Mouse (Mus musculus) gastrocnemius, adult 18-20 months (tissue): Measurements from ENCODE around the gene Crybg2. TPM values are rescaled to one million over a fixed set of nuclear protein-coding genes. Genes with fewer than 3 reads are reported as not detected.
A peak's percentile ranks its signal among the peaks of the same experiment; 100 is the strongest.

ENCODE experiments used
- DNase-seq: peaks from one replicate; pipeline ENCODE4 v3.0.0; 2021; ENCODE audit warnings: low spot score
- total RNA-seq, 2 experiments: library from RNA; stranded (reverse); gene quantifications; 2 replicates each; pipeline ENCODE4 v1.2.3; 2021

Gene Crybg2
- total RNA-seq, 2 experiments from 2014 or later = 0.07 TPM; not detected in 1

DNA sequence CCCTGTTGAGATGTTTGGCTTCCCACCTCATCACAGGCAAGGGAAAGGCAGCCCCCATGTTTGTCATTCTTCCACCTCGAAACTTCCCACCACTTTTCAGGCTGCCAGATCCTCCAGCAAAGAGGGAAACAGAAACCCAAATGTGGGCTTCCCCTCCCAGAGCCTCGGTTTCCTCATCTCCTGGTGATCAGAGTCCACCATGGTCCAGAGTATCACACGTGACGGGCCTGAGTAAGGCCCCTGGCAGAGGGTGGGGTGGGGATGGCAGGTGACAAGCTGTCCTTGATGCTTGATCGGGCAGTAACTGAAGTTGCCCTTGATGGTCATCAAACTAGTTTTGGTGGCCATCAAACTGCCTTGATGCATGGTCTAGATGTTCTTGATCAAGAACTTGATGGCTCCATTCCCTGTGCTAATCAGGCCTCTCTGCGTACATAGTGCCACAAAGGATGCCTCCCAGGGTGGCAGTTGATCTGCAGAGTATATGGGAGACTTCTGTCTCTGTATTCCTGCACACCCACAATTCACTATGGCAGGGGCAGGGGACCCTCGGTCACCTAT lies 33.5 kb downstream of the Crybg2 start:
- DNase-seq = no peak

DNA sequence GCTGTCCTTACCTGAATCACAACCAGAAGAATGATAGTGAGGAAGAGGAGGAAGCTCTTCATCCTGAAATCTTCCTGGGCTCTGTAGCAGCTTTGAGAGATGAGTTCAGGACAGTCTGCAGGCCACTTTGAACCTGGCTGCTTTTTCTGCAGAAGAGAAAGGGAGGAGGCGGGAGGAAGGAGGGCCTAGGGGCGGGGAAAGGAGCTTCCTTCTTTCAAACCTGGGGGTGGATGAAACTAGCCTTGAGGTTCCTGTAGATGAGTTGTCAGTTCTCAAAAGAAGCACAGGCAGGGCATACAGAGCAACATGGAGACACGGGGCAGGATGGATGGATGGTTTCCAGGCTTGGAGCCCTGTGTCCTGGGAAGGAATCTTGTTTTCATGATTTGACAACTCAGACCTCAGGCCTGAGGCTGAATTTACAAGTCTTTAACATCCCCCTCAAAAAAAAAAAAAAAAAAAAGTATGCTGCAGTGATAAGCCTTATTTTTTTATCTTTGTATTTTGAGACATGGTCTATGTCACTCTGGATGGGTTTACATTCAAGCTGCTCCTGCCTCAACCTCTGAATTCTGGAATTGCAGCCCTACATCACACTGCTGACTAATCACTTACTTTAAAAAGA lies 34.4 kb downstream of the Crybg2 start, which contains the start of gene Cd52:
Gene Cd52, minus strand, starts transcription at position 160 of the 625 bp plus-strand sequence.
- no peak for DNase-seq

DNA sequence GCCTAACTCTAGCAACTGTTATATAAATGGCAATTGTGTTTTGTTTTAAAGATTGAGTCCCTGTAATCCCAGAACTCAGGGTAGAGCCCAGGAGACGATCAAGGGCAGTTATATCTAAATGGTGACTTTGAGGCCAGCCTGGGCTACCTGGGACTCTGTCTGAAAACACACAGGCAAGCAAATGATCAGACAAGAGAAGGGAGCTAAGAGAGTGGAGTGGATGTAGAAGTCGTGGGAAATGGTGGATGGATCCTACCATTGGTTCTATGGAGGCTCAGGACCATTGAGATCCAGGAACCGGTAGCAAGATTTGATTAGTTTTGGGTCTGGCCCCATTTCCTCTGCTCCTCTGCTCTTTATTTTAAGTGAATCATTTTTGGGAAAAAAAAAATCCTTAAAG lies 35.5 kb downstream of the Crybg2 start:
- DNase-seq = no peak

DNA sequence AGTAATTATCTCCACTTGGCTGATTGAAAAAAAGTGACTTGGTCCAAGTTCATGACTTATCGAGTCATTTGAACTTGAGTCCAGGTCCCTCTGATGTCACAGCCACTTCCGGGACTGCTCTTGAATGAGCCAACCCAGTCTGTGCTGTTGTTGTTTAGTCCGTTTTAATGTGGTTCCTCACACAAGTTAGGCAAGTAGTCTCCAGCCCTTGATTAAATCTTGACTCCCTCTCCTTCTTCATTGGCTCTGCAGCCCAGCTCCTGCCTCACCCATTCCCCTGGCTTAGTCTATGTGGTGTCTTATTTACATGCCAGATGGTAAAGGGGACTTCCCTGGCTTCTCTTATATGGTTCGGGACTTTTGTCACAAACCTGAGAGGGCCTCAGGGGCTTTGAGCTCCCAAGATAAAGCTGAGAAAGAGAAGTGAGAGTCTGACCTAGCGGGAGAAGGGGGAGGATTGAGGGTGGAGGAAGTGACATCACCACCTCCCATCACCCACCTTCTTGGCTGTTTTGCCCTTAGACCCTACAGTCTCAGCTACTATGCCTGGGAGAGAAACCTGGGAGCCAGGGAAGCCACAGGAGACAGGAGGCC lies 36.5 kb downstream of the Crybg2 start:
- DNase-seq = no peak

DNA sequence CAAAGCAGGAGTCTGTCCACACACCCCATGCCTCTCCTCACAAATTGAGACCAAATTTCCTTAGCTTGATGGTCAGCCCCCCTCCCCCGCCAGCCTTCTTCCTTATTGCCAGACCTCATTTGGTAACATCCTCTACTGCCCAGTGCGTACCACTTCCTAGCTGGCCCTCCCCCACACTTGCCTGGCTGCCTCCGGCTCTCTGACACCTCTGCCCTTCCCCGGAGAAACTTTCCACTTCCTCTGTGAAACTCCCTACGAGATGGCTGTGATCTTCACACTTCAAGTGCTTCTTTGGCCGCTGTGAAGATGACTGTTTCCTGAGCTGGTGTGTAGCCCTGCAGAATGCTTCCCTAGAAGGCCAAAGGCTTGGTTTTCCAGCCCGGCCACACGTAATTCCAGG lies 38.0 kb downstream of the Crybg2 start:
- DNase-seq = no peak

DNA sequence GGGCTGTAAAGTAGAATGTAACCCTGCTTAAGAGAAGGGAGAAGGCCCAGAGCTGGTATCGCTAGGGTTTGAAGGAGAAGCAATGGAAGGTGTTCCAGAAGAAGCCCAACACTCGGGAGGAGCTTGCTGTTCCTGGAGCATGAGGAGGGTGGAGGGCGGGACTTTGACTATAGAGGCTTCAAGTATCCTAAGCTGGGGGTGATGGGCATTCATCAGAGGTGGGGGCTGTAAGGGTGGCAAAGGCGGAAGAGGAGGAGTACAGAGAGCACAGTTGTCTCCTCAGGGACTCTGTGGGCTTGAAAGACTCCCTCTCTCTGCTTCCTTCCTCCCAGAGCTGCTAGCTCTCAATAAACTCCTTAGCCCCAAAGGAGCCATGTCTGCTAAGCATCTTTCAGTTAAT lies 39.6 kb downstream of the Crybg2 start:
- no peak for DNase-seq

DNA sequence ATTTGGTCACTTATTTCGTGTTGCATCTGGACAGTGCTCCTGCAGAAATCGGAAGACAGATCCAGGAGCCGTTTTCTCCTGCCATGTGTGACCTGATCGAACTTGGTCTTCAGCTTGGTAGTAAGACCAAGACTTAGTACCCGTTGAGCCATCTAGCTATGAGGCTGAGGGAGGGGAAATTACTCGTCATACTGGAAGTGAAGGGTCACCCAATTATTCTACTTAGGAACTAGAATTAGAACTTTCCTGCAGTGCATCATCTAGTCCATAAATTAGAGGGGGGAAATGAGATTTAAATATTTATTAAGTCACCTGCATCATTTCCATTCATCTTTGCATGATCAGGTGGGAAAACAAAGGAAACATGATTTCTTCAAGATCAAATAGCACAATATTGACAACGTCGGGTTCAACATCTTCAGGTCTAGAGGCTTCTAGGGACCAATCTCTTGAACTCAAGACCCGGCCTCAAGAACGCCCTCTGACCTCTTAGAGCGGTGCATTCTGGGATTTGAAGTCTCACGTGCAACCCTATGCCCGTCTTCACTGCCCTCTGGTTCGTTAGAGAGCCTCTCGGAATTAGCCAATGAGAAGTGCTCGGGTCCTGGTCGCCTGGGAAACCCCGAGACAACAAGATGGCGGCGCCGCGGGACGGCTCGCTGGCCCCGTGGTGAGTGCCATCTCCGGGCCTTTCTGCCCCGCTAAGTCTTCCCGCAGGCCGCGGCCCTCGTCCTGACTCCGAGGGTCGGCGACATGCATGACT lies 41.5 kb downstream of the Crybg2 start, which contains the start of gene Ubxn11:
Gene Ubxn11, plus strand, starts transcription at position 592 of the 763 bp plus-strand sequence.
- DNase-seq = peak; percentile 91

DNA sequence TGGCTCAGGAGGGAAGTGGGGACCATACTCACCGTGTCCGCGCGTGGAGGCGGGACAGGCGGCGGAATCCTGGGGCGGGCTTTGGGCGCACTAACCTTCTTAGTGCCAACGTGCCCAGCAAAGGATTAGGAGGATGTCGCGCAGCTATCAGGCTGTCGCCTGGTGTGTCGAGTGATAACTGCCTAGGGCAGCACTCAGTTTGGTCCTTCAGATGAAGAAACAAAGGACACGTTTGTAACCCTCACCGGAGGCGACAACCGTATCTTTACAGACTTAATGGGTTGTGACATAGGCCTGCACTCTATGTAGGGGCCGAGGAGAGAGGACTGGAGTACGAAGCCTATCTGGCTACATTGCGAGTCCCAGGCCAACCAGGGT lies 42.1 kb downstream of the Crybg2 start:
- no peak for DNase-seq

DNA sequence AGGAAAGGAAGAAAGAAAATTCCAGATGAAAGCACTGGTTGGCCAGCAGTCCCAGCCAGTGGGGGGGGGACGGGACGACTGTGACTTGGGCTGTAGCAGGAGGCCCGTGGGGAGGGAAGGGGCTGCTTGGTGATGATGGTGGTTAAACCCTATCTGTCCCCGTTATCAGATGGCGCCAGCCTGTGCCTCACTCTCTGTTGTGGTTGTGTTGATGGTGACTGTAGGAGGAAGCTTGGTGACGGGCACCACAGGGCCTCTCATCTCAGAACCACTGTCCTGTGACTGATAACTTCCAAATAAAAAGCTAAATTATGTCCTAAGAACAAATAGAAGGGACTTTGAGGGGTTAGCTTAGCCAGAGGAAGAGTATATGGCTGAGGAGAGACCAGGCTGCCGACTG lies 45.5 kb downstream of the Crybg2 start:
- no peak for DNase-seq

DNA sequence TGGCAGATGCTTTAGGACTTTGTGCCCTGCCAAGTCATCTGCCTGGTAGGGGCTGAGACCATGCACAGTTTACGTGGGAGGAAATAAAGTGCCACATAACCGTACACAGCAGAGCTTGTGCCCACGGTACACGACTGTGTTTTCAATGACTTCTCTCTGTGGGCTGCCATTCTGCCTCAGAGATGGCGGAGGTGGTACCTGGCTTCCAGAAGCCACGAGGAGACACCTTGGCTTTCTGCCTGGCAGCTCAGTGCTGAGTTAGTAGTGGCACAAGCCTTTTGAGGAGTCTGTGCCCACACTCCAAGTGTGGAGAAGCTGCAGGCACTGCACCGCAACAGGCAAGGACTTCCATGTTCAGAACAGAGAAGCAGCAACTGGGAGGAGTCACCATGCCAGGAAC lies 47.1 kb downstream of the Crybg2 start:
- DNase-seq = no peak

DNA sequence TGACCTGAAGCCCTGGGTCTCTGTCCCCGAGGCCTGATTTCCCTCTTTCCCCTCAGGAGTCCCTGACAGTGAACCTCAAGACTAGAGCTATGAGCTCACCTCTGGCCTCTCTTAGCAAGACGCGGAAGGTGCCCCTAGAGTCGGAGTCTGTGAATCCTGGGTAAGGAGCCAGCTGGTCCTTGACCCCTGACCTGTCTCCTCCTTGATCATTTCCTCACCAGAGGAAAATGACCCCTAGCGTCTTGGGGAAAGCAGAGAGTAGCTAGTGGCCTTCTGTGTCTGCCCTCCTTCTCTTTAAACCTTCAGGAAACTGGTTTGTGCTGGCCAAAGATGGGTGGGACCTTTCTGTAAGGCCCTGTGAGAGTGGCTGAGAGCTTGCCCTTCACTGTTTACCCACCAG lies 47.6 kb downstream of the Crybg2 start:
- no peak for DNase-seq

DNA sequence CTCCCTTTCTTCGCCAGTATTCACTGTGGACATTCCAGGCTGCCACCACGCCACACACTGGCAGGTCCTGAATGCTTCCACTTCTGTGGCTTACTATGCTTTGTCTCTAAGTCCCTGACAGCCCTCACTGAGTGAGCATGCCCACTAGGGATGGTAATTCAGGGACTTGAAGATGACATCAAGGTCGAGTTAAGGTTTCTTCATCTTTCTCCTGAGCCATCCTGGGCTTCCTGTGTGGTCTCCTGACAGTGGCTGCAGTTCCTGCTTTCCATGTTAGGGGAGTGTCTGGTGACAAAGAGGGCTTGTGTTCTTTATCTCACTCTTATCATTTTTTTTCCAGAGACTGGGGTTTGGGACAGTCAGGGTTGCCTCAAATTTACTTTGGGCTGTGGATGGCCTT lies 50.0 kb downstream of the Crybg2 start:
- DNase-seq = no peak

DNA sequence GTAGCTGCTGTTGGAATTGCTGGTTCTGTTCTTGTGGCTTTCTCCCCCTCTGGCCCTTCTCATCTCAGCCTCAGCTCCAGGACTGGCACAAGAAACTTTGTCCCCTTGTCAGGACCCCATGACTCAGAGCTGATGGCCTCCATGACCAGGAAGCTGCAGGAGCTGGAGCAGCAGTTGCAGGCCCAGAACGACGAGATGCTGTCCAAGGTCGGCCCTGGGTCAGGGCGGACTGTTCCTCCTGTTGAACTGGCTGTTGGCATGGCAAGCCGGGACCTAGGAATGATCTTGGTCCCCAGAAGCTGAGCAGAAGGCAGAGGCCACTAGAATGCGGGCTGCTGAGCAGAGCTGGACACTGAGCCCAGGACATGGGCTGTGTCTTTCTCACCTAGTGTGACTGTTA lies 51.8 kb downstream of the Crybg2 start:
- no peak for DNase-seq

DNA sequence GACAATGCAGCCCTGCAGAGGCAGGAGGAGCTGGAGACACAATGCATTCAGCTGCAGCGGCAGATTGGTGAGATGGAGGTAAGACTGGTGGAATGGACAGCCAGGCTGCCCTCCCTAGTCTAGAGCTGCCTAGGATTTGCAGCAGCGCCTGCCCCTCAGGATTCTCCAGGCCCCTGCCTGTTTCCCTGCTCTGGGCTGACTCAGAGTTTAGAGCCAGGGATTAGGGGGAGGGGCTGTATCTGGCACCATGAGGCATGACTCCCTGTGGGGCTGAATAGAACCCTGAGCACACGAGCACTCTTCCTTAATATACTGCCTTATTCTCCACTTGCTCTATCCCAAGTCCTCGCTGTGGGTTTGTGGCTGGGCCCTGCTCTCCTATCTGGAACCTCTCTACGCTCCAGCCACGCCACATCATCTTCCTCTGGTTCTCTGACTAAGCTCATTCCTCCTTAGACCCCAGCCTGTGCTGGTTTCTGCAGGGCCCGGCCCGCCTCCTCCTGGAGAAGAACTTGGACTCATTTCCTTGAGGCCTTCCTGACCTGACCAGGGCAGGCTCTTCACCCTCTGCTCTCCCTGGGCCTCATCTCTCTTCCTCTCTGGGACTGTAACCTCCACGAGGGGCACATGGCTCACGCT lies 52.9 kb downstream of the Crybg2 start:
- DNase-seq = no peak

DNA sequence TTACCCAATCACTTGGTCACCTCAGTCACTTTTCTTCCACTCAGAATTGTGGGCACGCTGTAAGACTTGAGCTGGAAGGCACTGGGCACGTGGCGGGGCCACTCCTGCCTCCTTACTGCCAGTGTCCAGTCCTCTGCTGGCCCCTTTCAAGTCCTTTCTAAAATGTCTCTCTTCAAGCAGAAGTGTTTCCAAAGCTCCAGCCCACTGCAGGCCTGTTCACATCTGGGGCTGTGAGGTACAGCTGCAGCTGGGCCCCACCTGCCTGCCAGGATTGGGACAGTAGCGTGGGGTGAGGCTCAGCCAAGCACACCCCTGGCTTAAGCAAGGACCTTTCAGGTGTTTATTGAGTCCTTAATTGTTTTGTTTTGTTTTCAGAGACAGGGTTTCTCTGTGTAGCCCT lies 53.4 kb downstream of the Crybg2 start:
- no peak for DNase-seq

DNA sequence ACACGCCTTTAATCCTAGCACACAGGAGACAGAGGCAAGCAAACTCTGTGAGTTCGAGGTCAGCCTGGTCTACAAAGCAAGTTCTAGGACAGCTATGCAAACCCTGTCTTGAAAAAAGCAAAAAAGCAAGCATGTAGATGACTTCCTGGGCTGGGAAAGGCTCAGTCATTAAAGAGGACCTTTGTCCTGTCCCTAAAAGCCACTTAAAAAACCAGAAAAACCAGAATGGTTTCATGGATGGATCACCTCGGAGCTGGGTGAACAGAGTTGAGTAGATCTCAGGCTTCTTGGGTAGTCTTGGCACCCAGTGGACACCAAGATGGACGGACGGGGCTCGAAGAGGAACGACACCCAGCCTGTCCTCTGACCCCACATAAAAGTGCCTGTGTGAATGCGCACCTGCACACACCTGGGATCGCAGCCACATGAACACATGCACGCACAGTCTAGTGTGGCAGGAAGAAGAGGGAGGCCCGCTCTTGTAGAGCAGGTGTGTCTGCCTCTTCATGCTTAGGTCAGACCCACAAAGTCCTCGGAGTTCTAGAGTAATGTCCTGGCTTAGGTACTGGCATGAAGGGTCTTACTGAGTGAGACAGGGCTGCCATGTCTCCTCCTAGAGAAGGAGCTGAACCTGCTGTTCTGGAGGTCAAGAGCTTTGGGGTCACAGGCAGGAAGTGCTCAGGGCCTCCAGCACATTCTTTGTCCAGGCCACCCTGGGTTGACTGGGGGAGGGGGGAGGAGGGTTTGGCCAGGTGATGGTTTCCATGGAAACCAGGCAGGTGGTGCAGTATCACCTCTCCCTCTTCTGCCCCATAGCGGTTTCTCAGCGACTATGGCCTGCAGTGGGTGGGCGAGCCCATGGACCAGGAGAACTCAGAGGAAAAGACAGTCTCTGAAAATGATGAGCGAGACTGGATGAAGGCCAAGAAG lies 54.9 kb downstream of the Crybg2 start:
- no peak for DNase-seq

DNA sequence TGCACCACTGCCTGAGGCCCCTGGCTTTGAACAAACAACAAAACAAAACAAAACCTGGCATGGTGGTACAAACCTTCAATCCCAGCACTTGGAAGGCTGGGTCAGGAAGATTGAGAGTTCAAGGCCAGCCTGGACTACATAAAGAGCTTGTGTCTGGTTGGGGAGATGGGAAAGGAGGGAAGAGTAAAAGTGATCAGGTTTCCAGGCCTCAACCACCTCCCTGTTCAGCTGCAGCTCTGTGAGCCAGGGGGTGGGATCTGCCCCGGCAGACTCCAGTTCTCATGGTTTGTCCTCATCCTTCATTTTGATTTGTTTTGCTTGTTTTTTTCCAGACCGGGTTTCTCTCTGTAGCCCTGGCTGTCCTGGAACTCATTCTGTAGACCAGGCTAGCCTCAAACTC lies 55.9 kb downstream of the Crybg2 start:
- no peak for DNase-seq

DNA sequence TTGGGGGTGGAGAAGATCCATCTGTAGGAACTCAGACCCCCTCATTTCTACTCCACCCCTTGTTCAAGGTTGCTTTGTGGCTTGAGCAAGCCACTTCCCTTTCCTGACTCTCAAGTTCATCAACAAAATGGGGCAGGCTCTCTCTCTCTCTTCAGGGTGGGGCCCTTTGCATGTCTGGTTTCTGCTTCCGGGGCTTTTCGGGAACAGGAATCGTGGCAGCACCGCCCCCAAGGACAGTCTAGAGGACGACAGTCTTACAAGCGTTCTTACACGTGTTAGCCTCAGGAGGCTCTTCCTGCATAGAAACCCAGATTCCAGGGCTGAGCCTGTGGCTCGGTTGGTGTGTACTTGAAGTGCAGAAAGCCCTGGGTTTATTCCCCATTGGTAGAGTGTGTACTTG lies 56.4 kb downstream of the Crybg2 start:
- no peak for DNase-seq

DNA sequence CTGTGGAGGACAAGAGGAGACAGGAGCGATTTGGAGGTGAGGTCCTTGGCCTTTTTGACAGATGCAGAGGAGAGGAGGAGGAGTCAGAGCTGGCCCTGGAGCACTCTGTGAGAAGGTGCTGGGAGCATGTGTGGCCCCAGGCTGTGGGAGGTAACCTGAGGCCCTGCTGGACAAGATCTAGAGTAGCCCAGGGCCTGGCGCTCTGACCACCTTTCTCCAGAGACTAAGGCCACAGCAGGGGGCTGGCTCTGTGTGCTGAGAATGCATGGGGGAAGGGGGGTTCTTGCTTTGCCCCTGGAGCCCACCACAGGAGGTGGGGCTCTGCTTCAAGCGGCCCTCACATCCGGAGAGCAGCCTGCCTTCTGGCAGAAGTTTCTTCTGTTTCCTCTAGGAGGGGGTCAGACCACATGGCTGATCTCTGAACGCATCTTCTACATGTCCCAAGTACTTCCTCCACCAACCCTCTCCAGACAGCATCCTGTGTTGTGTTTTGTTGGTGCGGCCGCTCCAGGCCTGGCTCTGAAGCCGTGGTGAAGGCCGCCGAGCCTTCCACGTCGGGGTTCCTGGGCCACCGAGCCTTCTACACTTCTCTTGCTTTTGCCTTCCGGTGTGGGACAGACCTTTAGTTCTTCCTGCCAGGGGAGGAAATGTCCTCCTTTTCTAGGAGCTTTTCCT lies 57.6 kb downstream of the Crybg2 start:
- DNase-seq = no peak

DNA sequence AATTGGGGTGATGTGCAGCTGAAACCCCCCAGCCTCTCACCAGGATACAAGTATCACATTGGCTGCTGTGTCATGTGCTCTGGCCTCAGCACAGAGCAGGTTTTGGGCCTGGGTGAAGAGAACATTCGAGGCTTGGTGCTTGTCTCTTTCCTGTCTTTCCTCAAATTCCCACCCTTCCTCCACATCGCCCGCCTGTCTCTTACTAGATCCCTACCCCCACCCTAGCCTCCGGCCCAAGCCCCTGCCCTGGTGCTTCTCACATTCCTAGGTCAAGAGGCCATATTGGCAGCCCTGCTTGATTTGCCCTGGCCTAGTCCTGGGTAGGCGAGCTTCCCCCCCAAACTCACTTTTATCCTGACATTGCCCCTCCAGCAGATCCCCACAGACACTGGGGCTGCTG lies 58.4 kb downstream of the Crybg2 start:
- DNase-seq = no peak
